Mouse (Mus musculus) embryonic fibroblast, embryonic 13.5 days (primary cell): ENCODE data around the gene Myocd.

Source experiments
- CTCF ChIP-seq: IDR thresholded peaks from 2 replicates; pipeline ENCODE4 v1.5.1; 2011; ENCODE audit warnings: mild to moderate bottlenecking, control low read depth, low read length, moderate library complexity, borderline replicate concordance; ENCODE audit not compliant: insufficient read depth
- POLR2A ChIP-seq: IDR thresholded peaks from 2 replicates; pipeline ENCODE4 v1.6.1; 2011; ENCODE audit warnings: low read depth, mild to moderate bottlenecking, control low read depth, low read length, moderate library complexity

- TF ChIP-seq POLR2A (no peak), CTCF (no peak)
These were observed 23.2 kb upstream of the Myocd start for GRCm38 (mm10) chr11:65292994-65293393.
